Mouse (Mus musculus) forelimb bud, embryonic 11.5 days (tissue): ENCODE data around the gene Mylpf.
"Not testable (repeated sequence)": the region's sequence is repeated elsewhere in the genome, so short reads cannot be mapped to it uniquely, and the experiment has no call there.

ENCODE experiments used
- DNase-seq: peaks from one replicate; pipeline ENCODE4 v3.0.0-alpha.2; 2012; ENCODE audit warnings: low read depth, low spot score

The Mylpf gene

DNA sequence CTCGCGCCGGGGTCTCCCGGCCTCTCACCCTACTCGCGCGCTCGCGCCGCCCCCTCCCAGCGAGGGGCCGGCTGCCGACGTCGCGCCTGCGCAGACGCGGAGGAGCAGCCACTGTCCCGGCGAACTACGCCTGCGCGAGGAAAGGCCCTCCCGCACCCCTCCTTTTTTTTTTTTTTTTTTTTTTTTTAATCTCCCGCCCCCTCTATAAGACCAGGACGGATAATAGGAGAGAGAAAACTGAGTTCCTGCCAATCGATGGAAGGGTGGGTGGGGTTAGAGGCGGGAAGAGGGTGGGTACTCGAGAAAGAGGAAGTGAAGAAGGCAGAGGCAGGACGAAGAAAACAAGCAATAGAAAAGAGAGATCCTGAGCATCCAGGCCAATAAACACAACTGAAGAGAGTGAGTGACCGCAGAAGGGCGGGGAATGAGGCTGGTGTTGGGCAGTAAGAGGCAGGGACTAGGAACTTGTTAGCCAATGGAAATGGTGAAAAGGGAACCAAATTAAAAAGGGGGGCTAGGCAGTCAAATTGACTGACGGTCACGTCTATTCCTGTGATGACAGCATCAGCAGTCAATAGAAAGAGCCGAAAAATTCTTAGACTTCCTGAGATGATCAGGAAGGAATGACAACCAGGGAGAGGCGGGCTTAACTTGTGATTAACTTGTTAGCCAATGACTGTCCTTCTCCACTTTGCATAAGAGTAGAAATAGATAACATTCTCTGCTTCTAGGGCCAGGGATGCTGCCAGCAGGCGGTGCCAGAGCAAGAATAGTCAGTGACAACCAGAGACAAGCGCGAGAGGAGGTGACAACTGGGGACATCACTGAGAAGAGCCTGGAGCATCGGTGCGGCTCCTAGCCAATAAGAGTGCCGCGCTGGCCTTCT, at the start of gene Mylpf:
Gene Mylpf (plus strand): TSS at position 338 of the 886 bp plus-strand sequence.
- peak; percentile 96 for DNase-seq

DNA sequence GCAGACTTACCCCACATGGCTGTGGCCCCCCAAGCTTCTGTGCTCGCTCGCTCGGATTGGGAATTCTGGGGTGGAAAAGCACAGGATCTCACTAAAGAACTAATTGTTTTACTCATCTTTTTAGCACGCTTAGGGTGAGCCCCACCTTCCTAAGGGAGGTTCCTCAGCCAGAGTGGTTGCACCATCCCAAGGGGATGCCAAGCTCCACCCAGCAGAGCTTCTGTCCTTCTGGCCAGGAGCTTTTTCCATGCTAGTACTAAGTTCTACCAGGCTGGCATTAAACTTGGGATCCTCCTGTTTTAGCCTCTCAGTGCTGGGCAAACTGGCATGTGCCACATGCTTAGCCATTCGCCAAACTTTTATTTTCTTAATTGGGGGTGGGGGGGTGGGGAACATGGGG, 46.1 kb upstream of the Mylpf start:
- DNase-seq, result no peak

DNA sequence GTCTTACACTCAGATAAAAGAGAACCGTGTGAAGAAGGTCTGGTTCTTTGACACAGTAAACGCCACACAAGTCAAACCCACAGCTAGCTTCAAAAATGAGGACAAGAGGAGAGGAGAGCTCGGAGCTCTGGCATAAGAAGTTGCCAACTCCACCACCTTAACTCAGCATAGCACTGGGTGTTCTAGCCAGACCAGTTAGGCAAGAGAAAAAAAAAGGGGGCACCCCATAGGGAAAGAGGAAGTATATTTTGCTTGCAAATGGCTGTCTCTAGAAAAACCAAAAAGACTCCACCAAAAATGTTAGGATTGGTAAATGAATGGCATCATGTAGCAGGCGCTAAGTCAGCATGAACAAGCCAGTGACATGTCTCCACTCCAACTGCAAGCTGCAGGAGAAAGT, 44.7 kb upstream of the Mylpf start:
- DNase-seq, result no peak

DNA sequence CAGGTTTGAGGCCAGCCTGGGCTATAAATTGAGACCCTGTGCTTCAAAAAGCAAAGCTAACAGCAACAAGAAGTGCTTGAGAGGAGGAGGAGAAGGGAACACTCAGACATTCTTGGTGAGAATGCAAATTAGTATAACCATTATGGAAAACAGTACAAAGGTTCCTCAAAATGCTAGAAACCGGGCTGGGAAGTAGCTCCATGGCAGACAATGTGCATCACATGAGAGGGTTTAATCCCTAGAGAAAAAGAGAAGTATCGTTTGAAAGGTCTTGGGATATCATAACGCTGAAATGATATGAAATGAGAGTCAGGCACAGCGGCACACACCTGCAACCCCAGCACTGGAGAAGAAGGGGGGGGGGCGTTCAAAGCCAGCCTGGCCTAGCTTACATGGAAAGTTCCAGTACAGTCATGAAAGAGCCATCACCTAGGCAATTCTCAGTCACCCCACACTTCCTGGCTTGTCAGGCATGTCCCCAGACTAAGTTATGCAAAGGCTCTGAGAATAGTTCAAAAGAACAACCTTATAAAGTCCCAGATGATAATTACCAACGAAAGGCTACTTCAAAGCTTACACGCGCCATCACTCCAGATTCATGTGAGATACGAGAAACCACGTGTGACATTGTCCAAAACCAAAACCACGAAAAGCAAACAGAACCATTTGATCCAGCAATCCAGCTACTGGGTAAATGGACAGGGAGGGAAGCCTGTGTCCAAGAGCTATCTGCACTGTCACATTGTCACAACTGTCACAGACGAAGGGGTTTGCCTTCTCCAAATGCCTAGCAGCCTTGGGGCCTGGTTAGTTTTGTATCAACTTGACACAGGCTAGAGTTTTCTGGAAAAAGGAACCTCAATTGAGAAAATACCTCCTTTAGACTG, 42.8 kb upstream of the Mylpf start:
- no peak for DNase-seq

DNA sequence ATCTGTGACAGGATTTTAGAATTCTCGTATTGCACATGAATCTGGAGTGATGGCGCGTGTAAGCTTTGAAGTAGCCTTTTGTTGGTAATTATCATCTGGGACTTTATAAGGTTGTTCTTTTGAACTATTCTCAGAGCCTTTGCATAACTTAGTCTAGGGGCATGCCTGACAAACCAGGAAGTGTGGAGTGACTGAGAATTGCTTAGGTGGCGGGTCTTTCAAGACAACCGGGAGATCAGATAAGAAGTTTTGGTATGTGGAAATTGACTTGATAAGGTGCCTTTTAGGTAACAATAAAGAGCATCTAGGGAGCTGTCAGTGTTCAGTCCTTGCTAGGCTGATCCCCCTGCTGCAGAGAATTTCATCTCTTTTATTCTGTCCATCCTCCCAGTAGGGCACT, 42.2 kb upstream of the Mylpf start:
- DNase-seq, result no peak

DNA sequence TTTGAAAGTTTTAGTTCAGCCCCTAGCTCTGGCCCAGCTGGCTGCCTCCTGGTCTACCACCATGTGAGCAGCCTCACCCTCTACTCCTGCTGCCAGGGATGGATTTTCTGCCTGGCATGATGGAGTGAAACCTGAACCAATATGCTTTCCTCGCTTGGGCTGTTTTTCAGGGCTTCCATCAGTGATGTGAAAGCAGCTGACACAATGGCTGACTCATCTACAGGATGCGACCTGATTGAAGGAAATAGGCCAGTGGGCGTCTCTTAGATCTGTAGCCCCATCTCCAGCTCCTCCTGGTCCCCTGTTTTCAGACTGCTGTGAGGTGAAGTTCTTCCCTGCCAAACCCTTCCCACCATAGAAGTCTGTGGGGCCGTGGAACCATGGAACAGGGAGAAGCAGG, 31.8 kb upstream of the Mylpf start:
- DNase-seq, result no peak

DNA sequence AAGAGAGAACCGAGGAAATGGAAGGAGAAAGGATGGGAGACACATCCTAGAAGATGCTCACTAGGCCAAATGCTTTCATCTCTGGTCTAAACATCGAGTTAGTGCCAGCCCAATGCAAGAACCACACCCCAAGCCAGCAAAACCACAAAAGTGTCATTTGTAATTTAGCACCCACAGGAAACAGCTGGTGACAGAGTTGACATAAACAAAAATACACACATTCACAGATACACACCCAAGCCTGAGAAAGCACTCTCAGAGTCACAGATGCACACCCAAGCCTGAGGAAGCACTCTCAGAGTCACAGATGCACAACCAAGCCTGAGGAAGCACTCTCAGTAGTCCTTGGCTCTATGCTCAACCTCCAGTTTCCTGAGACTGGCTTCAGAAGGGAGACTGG, 27.9 kb upstream of the Mylpf start:
- no peak for DNase-seq

DNA sequence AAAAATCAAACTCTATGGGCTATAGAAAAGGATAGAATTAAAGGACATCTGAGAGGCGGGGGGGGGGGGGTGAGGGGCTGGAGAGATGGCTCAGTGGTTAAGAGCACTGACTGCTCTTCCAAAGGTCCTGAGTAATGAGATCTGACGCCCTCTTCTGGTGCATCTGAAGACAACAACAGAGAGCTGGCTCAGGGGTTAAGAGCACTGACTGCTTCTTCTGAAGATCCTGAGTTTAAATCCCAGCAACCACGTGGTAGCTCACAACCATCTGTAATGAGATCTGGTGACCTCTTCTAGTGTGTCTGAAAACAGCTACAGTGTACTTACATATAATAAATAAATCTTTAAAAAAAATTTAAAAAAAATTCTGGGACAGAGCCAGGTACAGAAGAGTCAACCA, 27.0 kb upstream of the Mylpf start:
- DNase-seq, result not testable (repeated sequence)

DNA sequence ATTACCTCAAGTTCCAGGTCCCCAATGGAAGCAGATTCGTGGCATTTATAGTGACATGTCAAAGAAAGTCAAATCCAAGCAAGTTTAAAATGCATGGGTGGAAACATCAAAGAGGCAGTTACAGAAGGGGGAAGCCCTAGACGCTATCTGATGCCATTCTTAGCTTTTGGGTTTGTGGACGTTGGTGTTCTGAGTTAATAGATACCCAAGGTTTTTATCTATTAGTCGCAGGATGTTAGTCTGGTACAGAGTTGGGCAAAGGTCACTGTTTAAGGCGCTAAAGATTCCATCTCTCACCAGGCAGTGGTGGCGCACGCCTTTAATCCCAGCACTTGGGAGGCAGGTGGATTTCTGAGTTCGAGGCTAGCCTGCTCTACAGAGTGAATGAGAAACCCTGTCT, 25.3 kb upstream of the Mylpf start:
- DNase-seq, result no peak

DNA sequence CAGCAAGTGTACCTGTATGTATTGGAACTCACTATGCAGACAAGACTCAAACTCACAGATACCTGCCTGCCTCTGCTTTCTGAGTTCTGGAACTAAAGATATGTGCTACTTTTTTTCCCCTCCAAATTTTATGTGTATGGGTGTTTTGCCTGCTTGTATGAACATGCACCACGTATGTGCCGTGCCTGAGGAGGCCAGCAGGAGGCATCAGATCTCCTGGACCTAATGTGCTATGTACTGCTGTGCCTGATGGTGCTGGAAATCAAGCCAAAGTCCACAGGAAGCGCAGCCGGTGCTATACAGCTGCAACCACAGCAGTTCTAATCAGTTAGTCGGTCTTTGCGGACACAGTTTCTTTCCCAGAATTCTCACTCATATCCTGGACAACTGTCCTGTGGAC, 24.9 kb upstream of the Mylpf start:
- no peak for DNase-seq

DNA sequence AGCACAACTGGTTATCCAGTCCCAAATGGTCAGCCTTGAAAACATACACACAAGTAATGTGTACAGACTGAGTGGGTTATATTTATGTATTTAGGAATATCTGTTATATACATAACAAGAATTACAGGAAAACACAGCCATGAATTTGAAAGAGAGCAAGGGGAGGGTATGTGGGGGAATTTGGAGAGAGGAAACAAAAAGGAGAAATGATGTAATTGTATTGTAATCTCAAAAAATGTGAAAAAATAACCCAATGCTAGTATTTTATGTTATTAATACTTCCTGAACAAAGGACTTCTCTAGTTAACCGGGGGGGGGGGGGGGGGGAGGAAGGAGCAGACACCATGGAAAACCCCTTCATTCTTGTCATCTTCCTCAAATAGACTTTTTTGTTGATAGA, 24.0 kb upstream of the Mylpf start:
- no peak for DNase-seq

DNA sequence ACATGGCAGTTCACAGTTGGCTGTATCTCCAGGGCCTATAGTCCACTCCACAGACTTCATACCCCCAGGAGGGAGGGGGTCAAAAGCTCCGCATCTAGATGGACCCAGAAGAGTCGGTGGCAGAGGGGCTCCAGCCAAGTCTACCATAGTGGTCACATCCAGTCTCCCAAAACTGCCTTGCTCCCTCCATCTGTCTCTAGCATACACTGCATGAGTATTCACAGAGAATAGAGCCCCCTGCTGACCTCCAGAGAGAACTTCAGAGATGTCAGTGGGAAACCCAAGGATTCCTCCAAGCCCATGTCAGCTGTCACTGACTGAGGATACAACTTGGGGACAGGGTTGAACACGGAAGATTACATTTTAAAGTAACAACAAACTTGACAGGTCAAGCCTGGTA, 23.1 kb upstream of the Mylpf start:
- DNase-seq, result no peak

DNA sequence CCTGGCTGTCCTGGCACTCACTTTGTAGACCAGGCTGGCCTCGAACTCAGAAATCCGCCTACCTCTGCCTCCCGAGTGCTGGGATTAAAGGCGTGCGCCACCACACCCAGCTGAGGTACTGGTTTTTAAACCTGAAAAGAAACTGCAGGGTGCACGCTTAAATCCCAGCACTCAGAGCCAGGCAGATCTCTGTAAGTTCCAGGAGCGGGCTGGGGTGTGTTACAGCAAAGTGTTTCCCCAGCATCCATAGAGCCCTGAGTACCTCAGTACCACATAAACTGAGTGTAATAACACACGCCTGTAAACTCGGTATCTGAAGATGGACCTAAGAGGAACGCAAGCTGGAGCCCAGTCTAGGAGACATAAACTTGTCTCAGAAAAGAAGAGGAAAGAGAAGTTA, 21.3 kb upstream of the Mylpf start:
- no peak for DNase-seq

DNA sequence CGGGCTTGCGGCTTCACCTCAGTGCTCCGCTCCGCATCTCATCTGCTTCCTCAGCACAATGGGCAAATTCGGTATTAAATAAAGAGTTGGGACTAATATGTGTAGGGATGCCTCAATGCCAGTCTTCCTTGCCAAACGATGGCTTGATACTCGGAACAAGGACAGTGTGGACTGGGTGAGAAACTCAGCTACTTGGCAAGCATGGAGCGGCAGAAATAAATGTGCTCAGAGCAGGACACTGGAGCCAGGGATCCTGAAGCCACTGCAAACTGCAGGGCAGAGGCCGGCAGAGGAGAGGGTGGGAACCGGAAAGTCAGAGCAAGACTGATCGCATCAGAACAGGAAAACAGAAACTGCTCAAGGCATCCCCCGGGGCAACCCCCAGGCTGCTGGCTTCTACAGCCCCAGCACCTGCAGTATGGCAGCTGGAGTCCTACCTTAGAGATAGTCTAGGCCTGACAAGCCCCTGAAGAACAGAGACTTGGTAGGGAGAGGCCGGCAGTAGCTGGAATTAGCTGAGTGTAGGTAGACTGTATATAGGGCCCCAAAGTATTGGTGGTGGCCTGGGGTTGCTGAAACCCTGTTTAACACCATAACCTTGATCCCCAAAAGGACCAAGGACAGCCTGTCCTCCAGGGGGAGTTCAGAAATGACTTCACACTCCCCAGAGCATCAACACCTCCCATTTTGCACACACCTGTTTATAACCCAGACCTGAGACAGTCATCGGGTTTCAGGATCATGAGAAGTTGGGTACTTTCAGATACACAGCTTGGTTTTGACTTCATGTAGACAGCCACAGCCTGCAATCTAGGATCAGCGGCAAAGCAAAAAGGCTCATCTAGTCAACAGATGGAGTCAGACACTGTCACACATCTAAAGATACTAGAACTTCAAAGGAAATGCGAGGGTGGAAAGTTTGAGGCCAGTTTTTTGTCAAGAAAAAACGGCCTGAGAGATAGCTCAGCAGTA, 20.1 kb upstream of the Mylpf start:
- no peak for DNase-seq

DNA sequence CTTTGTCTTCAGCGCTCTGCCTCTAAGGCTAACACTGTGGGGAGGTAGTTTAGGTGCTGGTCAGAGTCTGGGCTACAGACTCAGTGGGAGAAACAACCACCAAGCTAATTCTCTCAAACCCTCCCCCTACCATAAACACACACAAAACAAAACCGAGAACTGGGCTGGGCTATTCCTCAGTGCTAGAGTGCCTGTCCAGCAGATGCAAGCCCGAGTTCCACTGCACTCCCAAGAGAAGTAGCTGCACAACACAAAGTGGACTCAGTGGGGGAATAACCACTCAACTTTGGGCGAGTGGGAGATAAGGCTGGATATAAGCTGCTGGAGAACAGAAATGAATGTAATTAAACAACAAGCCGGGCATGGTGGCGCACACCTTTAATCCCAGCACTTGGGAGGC, 18.0 kb upstream of the Mylpf start:
- DNase-seq, result no peak

DNA sequence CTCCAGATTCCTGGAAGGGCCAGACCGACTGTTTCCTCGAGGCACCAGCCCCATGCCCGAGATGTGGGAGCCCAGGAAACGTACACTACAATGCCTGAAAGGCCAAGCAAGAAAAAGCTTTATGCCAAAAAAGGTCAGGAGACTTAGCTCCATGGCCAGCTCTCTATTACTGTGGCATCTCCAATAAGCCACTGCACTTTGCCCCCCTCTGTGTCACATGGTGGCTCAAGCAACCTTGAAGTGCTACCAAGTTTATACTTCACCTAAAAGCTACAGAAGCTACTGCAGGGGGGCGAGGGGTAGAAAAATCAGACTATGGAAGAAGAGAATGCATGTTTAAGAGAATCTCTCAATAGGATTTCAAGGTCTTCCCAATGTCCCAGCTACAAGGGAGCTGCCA, 15.7 kb upstream of the Mylpf start:
- no peak for DNase-seq

DNA sequence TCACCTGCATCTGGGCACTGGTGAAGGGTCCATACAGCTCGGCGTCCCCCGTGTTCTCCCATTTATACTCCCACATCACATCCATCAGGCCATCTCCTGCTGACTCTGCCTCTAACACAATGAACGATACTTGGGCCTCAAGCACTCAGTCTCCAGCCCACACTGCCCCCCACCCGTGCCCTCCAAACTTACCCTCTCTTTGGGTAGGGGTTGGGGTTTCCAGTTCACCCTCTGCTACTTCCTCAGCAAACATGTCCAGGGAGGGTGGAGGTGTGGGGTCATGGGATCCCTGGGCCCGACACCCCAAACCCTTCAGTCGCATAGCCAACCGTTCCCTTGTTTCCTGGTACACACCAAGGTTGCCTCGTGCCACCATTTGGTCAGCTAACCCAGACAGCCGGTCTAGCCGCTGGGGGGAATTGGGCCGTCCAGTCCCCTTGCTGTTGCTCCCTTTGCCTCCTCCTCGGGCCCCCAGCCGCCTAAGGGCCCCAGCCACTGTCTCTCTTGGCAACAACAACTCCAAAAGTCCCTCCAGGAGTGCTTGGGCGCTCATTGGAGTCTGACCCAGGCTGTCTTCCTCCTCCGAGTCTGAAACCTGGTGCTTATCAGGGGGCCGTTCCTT, 14.6 kb upstream of the Mylpf start:
- no peak for DNase-seq

DNA sequence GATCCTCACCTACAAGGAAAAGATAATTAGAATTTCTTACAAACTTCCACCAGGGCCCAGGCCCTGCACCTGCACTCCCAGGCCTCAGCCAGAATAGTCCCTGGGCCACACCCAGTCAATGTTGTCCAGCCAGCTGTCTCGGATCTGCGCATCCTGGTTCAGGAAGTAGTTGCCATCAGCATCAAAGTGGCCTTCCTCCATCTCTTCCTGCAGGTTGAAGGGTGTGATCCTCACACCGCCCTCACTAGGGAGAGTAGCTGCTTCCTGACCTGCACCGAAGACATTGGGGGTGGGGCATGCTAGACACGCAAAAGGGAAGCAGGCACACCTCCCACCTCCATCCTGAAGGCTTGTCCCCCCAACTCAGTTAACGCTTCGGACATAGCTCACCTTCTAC, 14.1 kb upstream of the Mylpf start:
- no peak for DNase-seq

DNA sequence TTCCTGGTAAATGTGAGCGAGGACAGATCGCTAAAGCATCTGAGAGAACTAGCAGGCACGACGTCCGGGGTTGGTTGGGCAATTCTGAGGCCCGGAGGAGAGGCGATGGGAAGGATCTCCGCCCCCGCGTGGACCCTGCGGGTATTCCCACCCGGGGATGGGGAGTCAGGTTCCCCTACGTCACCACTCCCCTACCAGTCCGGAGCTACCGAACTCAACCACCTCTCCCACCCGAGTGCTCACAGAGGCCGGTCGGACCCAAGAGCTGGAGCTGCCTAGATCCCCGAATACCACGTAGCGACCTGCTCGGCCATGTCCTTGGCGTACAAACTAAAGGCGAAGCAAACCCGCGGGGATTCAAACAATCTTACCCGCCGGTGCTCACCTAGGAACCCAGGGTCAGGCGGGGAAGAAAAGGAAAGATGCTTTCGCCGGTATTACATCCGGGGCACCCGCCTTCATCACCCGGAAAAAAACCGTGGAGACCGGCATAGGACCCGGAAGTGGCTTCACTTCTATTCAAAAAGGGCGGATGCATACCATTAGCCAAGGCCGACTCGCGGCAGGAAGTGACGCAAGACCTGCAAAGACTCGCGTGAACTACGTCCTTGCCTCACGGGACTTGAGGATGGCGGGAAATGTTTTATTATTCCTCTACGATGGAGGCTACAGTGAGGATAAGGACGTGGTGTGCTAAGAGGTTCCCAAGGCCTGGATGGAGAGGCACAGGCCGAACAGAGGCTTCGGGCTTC, 13.0 kb upstream of the Mylpf start, which contains the start of gene Cd2bp2:
Gene Cd2bp2 (minus strand): TSS at position 507 of the 752 bp plus-strand sequence.
- peak; percentile 97 for DNase-seq

DNA sequence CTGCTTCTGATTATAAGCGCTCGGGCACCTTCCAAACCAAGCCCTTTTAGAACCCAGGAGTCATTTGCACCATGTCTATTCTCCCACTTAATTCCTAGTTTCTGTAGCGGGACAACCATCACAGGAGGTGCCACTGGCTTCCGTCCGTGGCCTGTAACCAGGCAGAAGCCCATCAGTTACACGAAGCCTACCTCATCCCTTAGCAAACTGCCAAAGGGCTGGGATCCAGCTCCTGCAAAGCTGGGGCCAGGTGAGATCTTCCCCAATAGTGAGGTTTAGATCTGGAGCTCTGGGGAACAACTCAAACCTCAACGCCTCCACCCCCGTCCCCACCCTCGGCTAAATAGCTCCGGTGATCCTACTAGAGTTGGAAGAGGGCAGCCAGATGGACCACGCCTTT, 12.2 kb upstream of the Mylpf start:
- no peak for DNase-seq
